Mouse (Mus musculus) liver, embryonic 14.5 days (tissue): ENCODE measurements around the gene Sike1. TPM values are rescaled to one million over a fixed set of nuclear protein-coding genes. Genes with fewer than 3 reads are reported as not detected.

ENCODE experiments used
- ATAC-seq: fragments of 200-750 bp; cut with Nextera tagmentation; 2 replicates; pipeline ENCODE4 v1.8.0; 2017; ENCODE audit warnings: moderate number of reproducible peaks, mild to moderate bottlenecking, moderate library complexity; ENCODE audit not compliant: insufficient read depth
- DNase-seq, 3 experiments: peaks; one replicate each; pipeline ENCODE4 v3.0.0-alpha.2; 2012 to 2013; ENCODE audit warnings: low read depth in 3 of 3, low spot score in 3 of 3
- H3K27ac ChIP-seq: fragments of 300-500 bp; sonication (generic); 2 replicates; pipeline ENCODE4 v1.5.1; 2014; ENCODE audit warnings: moderate library complexity, mild to moderate bottlenecking, control low read depth, inconsistent platforms
- H3K27me3 ChIP-seq: fragments of 300-500 bp; sonication (generic); 2 replicates; pipeline ENCODE4 v1.6.1; 2014; ENCODE audit warnings: mild to moderate bottlenecking, low read length, moderate library complexity; ENCODE audit not compliant: control insufficient read depth, insufficient read depth
- H3K36me3 ChIP-seq: fragments of 300-500 bp; sonication (generic); replicated peaks from 2 replicates; pipeline ENCODE4 v1.6.1; 2014; ENCODE audit warnings: low read depth; ENCODE audit not compliant: control insufficient read depth, insufficient read depth
- H3K4me1 ChIP-seq, 2 experiments: fragments of 200-500 bp in 1 of 2; fragments of 300-500 bp in 1 of 2; sonication (generic) in 1 of 2; replicated peaks; 2 replicates each; pipeline ENCODE4 v1.6.1; 2012 to 2014; ENCODE audit warnings: antibody characterized with exemption in 1 of 2, inconsistent platforms in 1 of 2, low read length in 1 of 2; ENCODE audit not compliant: control insufficient read depth in 2 of 2, insufficient read depth in 2 of 2
- H3K4me2 ChIP-seq: fragments of 300-500 bp; sonication (generic); 2 replicates; pipeline ENCODE4 v1.6.1; 2014; ENCODE audit warnings: low read depth, mild to moderate bottlenecking, control low read depth, moderate library complexity
- H3K4me3 ChIP-seq, 2 experiments: fragments of 200-500 bp in 1 of 2; fragments of 300-500 bp in 1 of 2; sonication (generic) in 1 of 2; 2 replicates each; pipeline ENCODE4 v1.5.1; 2012 to 2014; ENCODE audit warnings: low read depth in 2 of 2, low read length in 2 of 2, mild to moderate bottlenecking in 2 of 2, control low read depth in 1 of 2, inconsistent platforms in 1 of 2, moderate library complexity in 1 of 2; ENCODE audit not compliant: insufficient read depth in 1 of 2
- H3K9ac ChIP-seq: fragments of 300-500 bp; sonication (generic); replicated peaks from 2 replicates; pipeline ENCODE4 v1.6.1; 2014; ENCODE audit warnings: mild to moderate bottlenecking, control low read depth, moderate library complexity
- H3K9me3 ChIP-seq: fragments of 300-500 bp; sonication (generic); 2 replicates; pipeline ENCODE4 v1.6.1; 2016; ENCODE audit warnings: low read length, mixed read lengths; ENCODE audit not compliant: control insufficient read depth
- CTCF ChIP-seq: IDR thresholded peaks from 2 replicates; pipeline ENCODE4 v1.5.1; 2016; ENCODE audit warnings: antibody characterized with exemption, low read depth, control low read depth
- EP300 ChIP-seq: IDR thresholded peaks from 2 replicates; pipeline ENCODE4 v1.6.1; 2016; ENCODE audit warnings: antibody characterized with exemption, low read depth
- WGBS: fragments of 180-500 bp; shearing (Covaris S2); extraction: QIAGEN DNeasy Blood & Tissue Kit; methylation state at CpG from one replicate; pipeline ENCODE4 v1.1.7; 2014; ENCODE audit not compliant: insufficient replicate concordance; 5-methylcytosine and 5-hydroxymethylcytosine counted together
- polyA plus RNA-seq, 2 experiments: library from polyadenylated mRNA; depleted of rRNA in 1 of 2; stranded (reverse) in 1 of 2; unstranded in 1 of 2; fragments of >200 nt; fragmentation: Nextera tagmentation in 1 of 2; extraction: Ambion mirVana in 1 of 2; gene quantifications; 2 replicates each; pipeline versions ENCODE4 v1.2.1 to v1.2.3; 2012 to 2014

Sike1 gene
- polyA plus RNA-seq, 2 experiments: 5.6 to 16.8 TPM

- peaks cover 50% of the 10 kb centered on the region for H3K36me3 ChIP-seq
- no peak for ATAC-seq
- 81% methylated on average over 5 of the region's 5 CpGs for WGBS
- H3K9ac ChIP-seq: no peak overlapping the region
- H3K9me3 ChIP-seq: no peaks in the 10 kb centered on the region
- H3K4me1 ChIP-seq: peaks cover 3 to 6% of the 10 kb centered on the region in 2 experiments
- no peaks in the 10 kb centered on the region for H3K27me3 ChIP-seq
- no peak overlapping the region for H3K4me2 ChIP-seq
- DNase-seq: no peak
- H3K4me3 ChIP-seq: no peak overlapping the region
- TF ChIP-seq EP300 (no peak), CTCF (no peak)
- H3K27ac ChIP-seq: no peak overlapping the region
These were observed 60.6 kb downstream of the Sike1 start for GRCm38 (mm10) chr3:103056016-103056595.

- TF ChIP-seq CTCF: no peak
- no peak for TF ChIP-seq EP300
- H3K27me3 ChIP-seq: no peaks in the 10 kb centered on the region
- peak overlapping the region; percentile 81 to 88 for H3K4me3 ChIP-seq
- WGBS: 6% methylated on average over 10 of the region's 10 CpGs
- H3K9ac ChIP-seq: peak overlapping the region; percentile 2
- peak overlapping the region; percentile 76 for H3K4me2 ChIP-seq
- H3K9me3 ChIP-seq: no peaks in the 10 kb centered on the region
- H3K27ac ChIP-seq: 0 out of 2 replicates have a peak overlapping the region, but pooled peaks have one; percentile 3
- peaks cover 3 to 6% of the 10 kb centered on the region in 2 experiments for H3K4me1 ChIP-seq
- no peak for DNase-seq
- peak; percentile 38 for ATAC-seq
- H3K36me3 ChIP-seq: peaks cover 53% of the 10 kb centered on the region
These were observed 62.2 kb downstream of the Sike1 start for GRCm38 (mm10) chr3:103057752-103058151.

Other genes with a start within 250 kb of the Sike1 start
- not detected in 2 replicates for gene Tshb, start 213.0 kb upstream of the Sike1 start, polyA plus RNA-seq (2012; rRNA removed)
- gene Tshb, start 213.0 kb upstream of the Sike1 start, polyA plus RNA-seq (2014; fragmentation: Nextera tagmentation; extraction: Ambion mirVana): not detected in 2 replicates
- gene Sycp1, start 59.6 kb upstream of the Sike1 start, polyA plus RNA-seq (2012; rRNA removed): 0.01 and 0.07 TPM in 2 replicates
- 0.18 TPM in 1 of 2 replicates, not detected in the other for gene Sycp1, start 59.6 kb upstream of the Sike1 start, polyA plus RNA-seq (2014; fragmentation: Nextera tagmentation; extraction: Ambion mirVana)
- gene Nr1h5, start 31.6 kb upstream of the Sike1 start, polyA plus RNA-seq (2012; rRNA removed): 3.9 and 4.6 TPM in 2 replicates
- 1.9 and 3.0 TPM in 2 replicates for gene Nr1h5, start 31.6 kb upstream of the Sike1 start, polyA plus RNA-seq (2014; fragmentation: Nextera tagmentation; extraction: Ambion mirVana)
- 17.5 and 28.5 TPM in 2 replicates for gene Csde1, start 24.7 kb downstream of the Sike1 start, polyA plus RNA-seq (2012; rRNA removed)
- 116 and 122 TPM in 2 replicates for gene Csde1, start 24.7 kb downstream of the Sike1 start, polyA plus RNA-seq (2014; fragmentation: Nextera tagmentation; extraction: Ambion mirVana)
- gene Nras, start 62.6 kb downstream of the Sike1 start, polyA plus RNA-seq (2012; rRNA removed): 14.2 and 21.4 TPM in 2 replicates
- 43.2 TPM in 2 replicates for gene Nras, start 62.6 kb downstream of the Sike1 start, polyA plus RNA-seq (2014; fragmentation: Nextera tagmentation; extraction: Ambion mirVana)
- gene Ampd1, start 78.3 kb downstream of the Sike1 start, polyA plus RNA-seq (2012; rRNA removed): 0.05 and 0.07 TPM in 2 replicates
- gene Ampd1, start 78.3 kb downstream of the Sike1 start, polyA plus RNA-seq (2014; fragmentation: Nextera tagmentation; extraction: Ambion mirVana): 0.06 TPM in 1 of 2 replicates, not detected in the other
- gene Dennd2c, start 106.9 kb downstream of the Sike1 start, polyA plus RNA-seq (2012; rRNA removed): 5.4 and 7.4 TPM in 2 replicates
- gene Dennd2c, start 106.9 kb downstream of the Sike1 start, polyA plus RNA-seq (2014; fragmentation: Nextera tagmentation; extraction: Ambion mirVana): 6.6 and 6.9 TPM in 2 replicates
- gene Bcas2, start 175.9 kb downstream of the Sike1 start, polyA plus RNA-seq (2012; rRNA removed): 58.1 and 104 TPM in 2 replicates
- gene Bcas2, start 175.9 kb downstream of the Sike1 start, polyA plus RNA-seq (2014; fragmentation: Nextera tagmentation; extraction: Ambion mirVana): 135 and 152 TPM in 2 replicates